18 mouse cellular contexts compared by ENCODE assay signal in genomic region chr7:68983937-68984336, GRCm38 (mm10).
DNase-seq lines count a peak whose midpoint lies in the region; ATAC-seq lines count a peak whose summit lies in the region.
"Had no signal": no experiment of that assay in that cellular context is flagged by ENCODE, and none has a peak within 500 bp of the region (broad histone marks: within the 10 kb centered on the region; RNA-seq: fewer than 3 reads in every experiment).

No protein-coding gene starts in this region.

- ATAC-seq in midbrain, embryonic 15.5 days (replicated peaks) = no peak
- ATAC-seq in forebrain, embryonic 13.5 days = peak; percentile 52; the same call in 1 of the 2 replicates
- ATAC-seq in midbrain, embryonic 13.5 days = peak; percentile 55; the same call in 1 of the 2 replicates
- ATAC-seq: hindbrain, embryonic 16.5 days; inflammation-experienced regulatory T-cells, adult 6 months had no signal

- H3K9ac ChIP-seq in midbrain, embryonic 15.5 days = no peak overlapping the region
- H3K9ac ChIP-seq in forebrain, embryonic 13.5 days = no peak overlapping the region
- no peak overlapping the region for H3K9ac ChIP-seq in midbrain, embryonic 13.5 days (replicated peaks)
- H3K9ac ChIP-seq: heart, embryonic 12.5 days; hindbrain, embryonic 12.5 days had no signal

- H3K27me3 ChIP-seq in midbrain, embryonic 10.5 days (ENCODE audit: low read depth, poor library complexity, severe bottlenecking) = no peaks in the 10 kb centered on the region
- H3K27me3 ChIP-seq in midbrain, embryonic 15.5 days (replicated peaks) = no peaks in the 10 kb centered on the region
- H3K27me3 ChIP-seq in embryonic facial prominence, embryonic 10.5 days (replicated peaks; ENCODE audit: low read depth, poor library complexity, severe bottlenecking) = no peaks in the 10 kb centered on the region
- no peaks in the 10 kb centered on the region for H3K27me3 ChIP-seq in forebrain, embryonic 13.5 days
- H3K27me3 ChIP-seq in midbrain, embryonic 13.5 days = no peaks in the 10 kb centered on the region
- H3K27me3 ChIP-seq: heart, embryonic 12.5 days; hindbrain, embryonic 12.5 days had no signal

- H3K4me3 ChIP-seq in midbrain, embryonic 10.5 days = no peak overlapping the region
- H3K4me3 ChIP-seq in midbrain, embryonic 15.5 days = no peak overlapping the region
- H3K4me3 ChIP-seq in embryonic facial prominence, embryonic 10.5 days = no peak overlapping the region
- H3K4me3 ChIP-seq in forebrain, embryonic 13.5 days = no peak overlapping the region
- H3K4me3 ChIP-seq in midbrain, embryonic 13.5 days (replicated peaks) = no peak overlapping the region
- H3K4me3 ChIP-seq: gastrocnemius, adult 2 months; heart, embryonic 12.5 days; hindbrain, embryonic 12.5 days had no signal

- no peaks in the 10 kb centered on the region for H3K36me3 ChIP-seq in midbrain, embryonic 10.5 days
- H3K36me3 ChIP-seq in midbrain, embryonic 15.5 days (replicated peaks) = no peaks in the 10 kb centered on the region
- no peaks in the 10 kb centered on the region for H3K36me3 ChIP-seq in embryonic facial prominence, embryonic 10.5 days (replicated peaks)
- no peaks in the 10 kb centered on the region for H3K36me3 ChIP-seq in forebrain, embryonic 13.5 days (ENCODE audit: poor library complexity, severe bottlenecking)
- H3K36me3 ChIP-seq in midbrain, embryonic 13.5 days = no peaks in the 10 kb centered on the region
- H3K36me3 ChIP-seq: heart, embryonic 12.5 days; hindbrain, embryonic 12.5 days had no signal

- WGBS in midbrain, embryonic 10.5 days = 61% methylated on average over 1 of the region's 1 CpGs
- WGBS in midbrain, embryonic 15.5 days = 27% methylated on average over 1 of the region's 1 CpGs
- WGBS in embryonic facial prominence, embryonic 10.5 days = 45% methylated on average over 1 of the region's 1 CpGs
- 20% methylated on average over 1 of the region's 1 CpGs for WGBS in forebrain, embryonic 13.5 days
- 31% methylated on average over 1 of the region's 1 CpGs for WGBS in midbrain, embryonic 13.5 days

- H3K27ac ChIP-seq in midbrain, embryonic 10.5 days (replicated peaks) = peak overlapping the region; percentile 19; the same call in 1 of the 2 replicates
- no peak overlapping the region for H3K27ac ChIP-seq in midbrain, embryonic 15.5 days
- H3K27ac ChIP-seq in embryonic facial prominence, embryonic 10.5 days (replicated peaks) = peak overlapping the region; percentile 73
- peak overlapping the region; percentile 16; the same call in 1 of the 2 replicates for H3K27ac ChIP-seq in forebrain, embryonic 13.5 days
- peak overlapping the region; percentile 20; the same call in 1 of the 2 replicates for H3K27ac ChIP-seq in midbrain, embryonic 13.5 days
- H3K27ac ChIP-seq: gastrocnemius, adult 2 months; hindbrain, embryonic 12.5 days had no signal

- H3K4me1 ChIP-seq in midbrain, embryonic 10.5 days = peaks cover 34% of the 10 kb centered on the region
- peaks cover 4% of the 10 kb centered on the region; the same call in 1 of the 2 replicates for H3K4me1 ChIP-seq in midbrain, embryonic 15.5 days
- H3K4me1 ChIP-seq in embryonic facial prominence, embryonic 10.5 days = peaks cover 54% of the 10 kb centered on the region
- H3K4me1 ChIP-seq in forebrain, embryonic 13.5 days = peaks cover 42% of the 10 kb centered on the region
- peaks cover 32% of the 10 kb centered on the region for H3K4me1 ChIP-seq in midbrain, embryonic 13.5 days (replicated peaks)
- H3K4me1 ChIP-seq: heart, embryonic 12.5 days had no signal

- no peaks in the 10 kb centered on the region for H3K9me3 ChIP-seq in midbrain, embryonic 10.5 days (replicated peaks)
- no peaks in the 10 kb centered on the region for H3K9me3 ChIP-seq in midbrain, embryonic 15.5 days
- H3K9me3 ChIP-seq in embryonic facial prominence, embryonic 10.5 days = no peaks in the 10 kb centered on the region
- no peaks in the 10 kb centered on the region for H3K9me3 ChIP-seq in forebrain, embryonic 13.5 days (replicated peaks)
- H3K9me3 ChIP-seq in midbrain, embryonic 13.5 days = no peaks in the 10 kb centered on the region
- H3K9me3 ChIP-seq: heart, embryonic 12.5 days; hindbrain, embryonic 12.5 days had no signal

- no peak for DNase-seq in midbrain, embryonic 10.5 days (ENCODE audit: low spot score)
- DNase-seq in embryonic facial prominence, embryonic 10.5 days (ENCODE audit: low spot score) = no peak
- DNase-seq in right cerebral cortex, adult 2 months (ENCODE audit: low spot score in 2 of 2) = no peak
- DNase-seq in cerebellum, postnatal 4 days (ENCODE audit: low spot score in 2 of 2) = no peak
- DNase-seq: adrenal gland, postnatal 10 days; cerebellum, adult 11 months; cerebellum, adult 9-10 months; cerebellum, postnatal 25 days; gastrocnemius, adult 2 months; gastrocnemius, postnatal 25 days; heart, postnatal 36 days had no signal

- H3K4me2 ChIP-seq in midbrain, embryonic 15.5 days = no peak overlapping the region
- H3K4me2 ChIP-seq in forebrain, embryonic 13.5 days = no peak overlapping the region
- no peak overlapping the region for H3K4me2 ChIP-seq in midbrain, embryonic 13.5 days (replicated peaks)
- H3K4me2 ChIP-seq: heart, embryonic 12.5 days; hindbrain, embryonic 12.5 days had no signal
